Mouse (Mus musculus) lung, adult 10 weeks (tissue): ENCODE data around the gene Tgif1. TPM values are rescaled to one million over a fixed set of nuclear protein-coding genes. Genes with fewer than 3 reads are reported as not detected.

Experiments used
- polyA plus RNA-seq: library from polyadenylated mRNA; stranded (reverse); fragments of 350-450 nt; fragmentation: Illumina TruSeq; extraction: RNeasy Lipid Tissue Mini Kit (QIAGEN cat#74804); gene quantifications from one replicate; pipeline ENCODE4 v1.2.3, GENCODE M21; 2014; ENCODE audit warnings: low read depth, low replicate concordance; ENCODE audit not compliant: insufficient read depth

The Tgif1 gene
- polyA plus RNA-seq: 13.7 TPM

DNA sequence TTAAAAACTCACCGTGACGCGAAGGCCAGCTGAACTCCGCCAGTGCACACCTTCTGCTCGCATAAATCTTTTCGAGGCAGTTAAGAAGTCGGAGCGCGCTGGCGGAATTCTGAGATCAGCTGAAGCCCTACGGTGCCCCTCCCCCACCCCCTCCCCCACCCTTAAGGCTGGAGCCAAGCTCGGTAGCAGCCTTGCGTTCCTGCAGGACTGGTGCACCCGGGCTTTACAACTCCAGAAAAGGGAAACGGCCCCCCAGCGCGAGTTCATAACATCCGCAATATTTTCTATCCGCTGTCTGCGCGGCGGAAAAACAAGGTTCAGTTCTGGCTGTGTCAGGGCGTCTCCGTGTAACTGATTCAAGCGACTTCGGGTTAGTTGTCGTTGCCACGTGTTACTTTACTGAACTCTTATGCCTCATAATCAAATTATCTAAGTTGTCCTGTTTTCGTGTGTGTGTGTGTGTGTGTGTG, at the start of gene Tgif1:
TSS of gene Tgif1 (minus strand) at position 111 of the 470 bp plus-strand sequence.

Other genes with a start within 250 kb of the Tgif1 start
- 17.4 TPM for gene Myom1, start 149.1 kb upstream of the Tgif1 start, polyA plus RNA-seq
- 796 TPM for gene Myl12a, start 149.3 kb upstream of the Tgif1 start, polyA plus RNA-seq